Mouse (Mus musculus) regulatory T cell (primary cell): Measurements from ENCODE around the gene Hdac4.

ENCODE experiments used
- in situ Hi-C: fragments of 300-600 bp; cut with MboI, MseI; formaldehyde crosslinking; loops from one replicate; pipeline ENCODE4 v1.15.1; 2025; ENCODE audit warnings: high pct_unique_total_duplicates

Gene Hdac4

DNA sequence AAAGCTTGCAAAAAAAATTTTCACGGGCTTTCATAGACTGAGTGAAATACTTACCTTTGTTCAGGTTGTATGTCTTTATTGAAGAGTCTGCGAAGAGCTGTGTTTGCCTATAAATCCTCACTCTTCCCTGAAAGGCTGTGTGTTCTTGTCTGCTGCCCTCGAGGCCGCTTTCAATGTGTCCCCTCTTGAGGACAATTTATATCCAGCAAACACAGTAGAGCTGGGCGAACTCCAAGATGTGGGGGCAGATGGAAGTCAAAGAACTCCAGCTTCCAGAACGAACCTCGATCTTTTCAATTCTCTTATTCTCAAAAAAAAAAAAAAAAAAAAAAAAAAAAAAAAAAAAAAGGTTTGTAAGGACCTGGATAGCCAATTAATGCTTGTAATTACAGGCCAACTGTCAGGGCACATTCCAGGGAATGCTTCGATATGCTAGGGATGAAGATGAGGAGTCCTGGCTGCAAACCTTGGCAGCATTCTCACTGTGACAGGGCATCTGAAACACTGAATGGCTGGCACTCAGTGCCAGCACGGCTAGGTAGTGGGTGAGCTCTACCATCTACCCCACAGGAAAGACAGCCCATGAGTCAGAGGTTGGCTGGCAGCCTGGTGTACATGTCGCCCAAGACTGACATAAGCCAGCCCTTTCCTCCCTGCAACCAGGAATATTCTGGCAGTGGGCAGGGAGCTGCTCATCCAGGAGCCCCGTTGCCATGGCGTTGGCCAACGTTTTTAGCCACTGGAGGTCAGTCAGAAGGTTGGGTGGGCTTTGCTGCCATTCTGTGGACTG, at the start of gene Hdac4:
Gene Hdac4 (minus strand): TSS at position 340 of the 790 bp plus-strand sequence.
- in situ Hi-C loops: no loop called here

DNA sequence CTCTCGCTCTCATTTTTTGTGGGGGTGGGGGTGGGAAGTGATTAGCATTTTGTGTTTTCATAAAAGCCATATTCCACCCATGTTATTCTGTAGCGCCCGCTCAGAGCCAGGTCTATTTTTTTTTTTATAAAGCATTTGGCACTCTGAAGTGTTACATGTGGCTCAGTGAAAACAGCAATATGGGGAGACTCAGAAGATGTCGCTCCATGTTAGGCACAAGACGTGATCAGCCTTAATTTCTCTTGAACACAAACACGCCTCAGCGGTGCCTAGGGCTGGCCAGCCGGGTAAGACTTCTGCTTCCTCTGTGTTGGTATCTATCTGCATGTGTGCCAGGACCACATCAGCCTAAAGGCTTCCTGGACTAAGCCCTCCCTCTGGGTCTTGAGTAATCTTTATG, 48.0 kb upstream of the Hdac4 start:
- in situ Hi-C loops: no loop called here

DNA sequence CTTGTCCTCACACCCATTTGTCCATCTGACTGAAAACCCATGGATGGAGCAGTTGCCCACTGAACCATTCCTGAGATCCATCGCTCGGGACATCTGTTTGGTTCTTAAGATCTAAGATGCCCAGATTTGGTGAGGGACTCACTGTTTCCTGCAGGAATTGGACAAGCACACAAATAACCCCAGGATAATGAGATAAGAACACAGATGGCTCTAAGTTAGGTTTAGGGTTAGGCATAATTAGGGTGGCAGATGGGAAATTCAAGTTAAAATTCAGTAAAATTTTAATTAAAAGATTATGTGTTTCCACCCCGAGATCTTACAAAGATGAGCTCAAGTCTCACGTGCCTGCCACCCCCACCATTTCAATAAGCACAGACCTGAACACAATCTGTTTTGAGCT, 44.6 kb upstream of the Hdac4 start:
- in situ Hi-C loops: no loop called here

DNA sequence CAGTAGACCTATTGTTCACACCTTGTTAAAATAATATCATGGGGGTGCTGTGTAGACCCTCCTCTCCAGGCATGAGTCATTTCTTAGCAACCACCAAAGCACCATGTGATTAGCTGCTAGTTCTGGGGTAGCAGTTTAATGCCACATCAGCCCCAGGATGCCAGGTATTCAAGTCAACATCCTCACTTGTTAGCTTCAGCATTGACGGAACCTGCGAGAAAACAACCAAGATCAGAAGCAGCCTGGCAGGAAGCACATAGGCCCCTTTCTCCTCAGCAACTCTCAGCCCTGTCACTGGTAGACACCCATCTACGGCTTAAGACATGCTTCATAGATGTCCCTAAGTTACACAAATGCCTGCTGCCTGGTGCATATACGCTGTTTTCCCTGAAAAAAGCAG, 40.1 kb upstream of the Hdac4 start:
- in situ Hi-C loops: no loop called here

DNA sequence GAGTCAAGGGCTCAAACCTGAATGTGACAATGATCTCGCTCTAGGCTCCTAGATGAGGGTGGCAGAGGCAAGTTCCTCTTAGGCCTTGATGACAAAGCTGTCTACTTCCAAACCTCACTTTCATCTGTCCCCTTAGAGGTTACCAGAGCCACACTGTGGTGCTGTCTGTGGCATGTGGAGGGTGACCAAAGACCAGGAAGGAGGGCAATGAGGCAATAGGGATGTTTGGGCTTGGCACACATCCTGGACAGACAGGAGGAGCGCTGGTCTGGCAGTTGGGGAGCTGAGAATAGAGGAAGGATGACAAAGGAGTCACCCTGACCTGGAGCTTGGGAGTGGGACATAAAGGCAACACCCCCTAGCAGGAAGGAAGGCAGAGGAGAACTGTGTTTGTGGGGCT, 29.8 kb upstream of the Hdac4 start:
- in situ Hi-C loops: no loop called here

DNA sequence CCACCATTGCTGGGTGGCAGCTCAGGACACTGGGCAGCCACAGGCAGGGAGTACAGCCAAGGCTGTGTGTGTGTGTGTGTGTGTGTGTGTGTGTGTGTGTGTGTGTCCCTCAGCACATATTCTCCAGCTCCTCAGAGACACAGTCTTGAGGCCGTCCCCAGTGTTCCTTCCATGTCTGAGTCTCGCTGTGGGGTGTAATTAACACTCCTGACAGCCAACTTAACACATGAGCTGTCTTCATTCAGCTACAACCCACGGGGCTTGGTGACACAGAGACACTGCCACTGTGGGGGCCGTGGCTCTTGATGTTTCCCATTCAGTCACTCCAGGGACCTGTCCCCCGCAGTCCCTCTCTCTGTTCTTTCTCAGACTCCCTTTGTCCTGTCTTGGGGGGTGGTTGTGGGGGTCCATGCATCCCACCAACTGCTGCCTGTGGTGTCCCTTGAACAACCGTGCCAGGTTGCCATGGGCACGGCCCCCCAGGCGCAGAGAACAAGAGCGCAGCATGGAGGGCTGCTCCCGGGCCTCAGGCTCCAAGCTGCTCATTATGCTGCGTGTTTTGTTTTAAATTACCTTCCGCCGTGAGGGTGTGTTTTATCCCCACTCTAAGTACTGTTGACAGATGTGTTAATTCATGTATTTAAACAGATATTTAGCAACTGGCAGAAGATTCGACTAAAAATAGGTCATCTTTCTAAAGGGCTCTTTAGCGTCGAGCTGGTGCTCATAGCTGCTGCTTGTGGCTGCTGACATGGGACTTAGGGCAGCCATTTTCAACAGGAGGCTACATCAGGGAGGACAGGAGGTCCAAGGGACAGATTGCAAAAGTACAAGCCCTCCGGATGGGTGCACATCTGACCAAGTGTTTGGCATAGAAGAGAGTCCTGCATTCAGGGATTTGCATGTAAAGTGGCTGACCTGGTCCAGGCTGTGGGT, 28.7 kb upstream of the Hdac4 start:
- in situ Hi-C loops: no loop called here

DNA sequence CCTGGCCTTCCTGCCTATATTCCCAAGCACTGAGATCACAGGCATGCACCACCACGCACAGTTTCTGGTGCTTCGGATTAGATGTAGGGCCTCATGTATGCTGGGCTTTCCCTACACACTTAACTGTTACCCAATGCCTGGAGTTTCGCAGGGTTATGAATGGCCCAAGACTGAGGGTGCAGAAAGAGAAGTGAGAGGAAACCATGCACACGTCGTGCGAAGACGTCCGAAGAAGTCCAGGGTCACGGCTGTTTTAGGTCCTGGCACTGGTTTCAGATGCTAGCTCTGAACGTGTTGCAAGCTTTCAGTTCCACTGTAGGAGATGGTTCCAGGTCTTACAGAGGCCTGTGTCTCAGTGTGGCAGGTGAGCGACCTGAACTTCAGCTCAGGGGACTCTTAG, 21.2 kb upstream of the Hdac4 start:
- in situ Hi-C loops: no loop called here

DNA sequence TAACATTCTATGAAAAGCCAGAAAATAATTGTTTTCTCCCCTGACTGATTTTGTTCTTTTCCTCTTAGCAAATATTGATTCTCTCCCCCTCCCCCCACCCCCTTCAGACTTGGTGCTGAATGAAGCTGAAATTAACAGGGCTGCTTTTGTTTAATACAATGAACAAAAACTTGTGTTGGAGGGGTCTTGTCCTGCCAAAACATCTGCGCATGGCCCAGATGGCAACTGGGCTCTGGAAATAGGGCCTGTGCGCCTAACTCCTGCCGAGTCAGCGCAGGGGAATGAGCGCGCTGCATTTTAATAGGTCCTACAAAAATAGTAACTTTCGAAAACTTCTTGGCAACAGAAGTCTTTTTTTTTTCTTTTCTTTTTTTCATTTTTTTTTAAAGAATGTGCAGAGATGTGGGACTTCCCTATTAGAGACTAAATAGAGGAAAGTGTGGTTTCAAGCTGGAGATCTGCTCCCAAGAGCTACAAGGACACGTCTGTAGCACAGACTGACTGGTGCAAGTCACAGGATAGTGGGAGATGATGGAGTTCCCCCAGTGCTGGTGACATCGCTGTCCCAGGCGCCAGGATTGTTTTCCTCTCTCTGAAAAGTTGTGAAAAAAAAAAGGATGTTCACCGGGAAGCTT, 20.6 kb upstream of the Hdac4 start:
- in situ Hi-C loops: no loop called here

DNA sequence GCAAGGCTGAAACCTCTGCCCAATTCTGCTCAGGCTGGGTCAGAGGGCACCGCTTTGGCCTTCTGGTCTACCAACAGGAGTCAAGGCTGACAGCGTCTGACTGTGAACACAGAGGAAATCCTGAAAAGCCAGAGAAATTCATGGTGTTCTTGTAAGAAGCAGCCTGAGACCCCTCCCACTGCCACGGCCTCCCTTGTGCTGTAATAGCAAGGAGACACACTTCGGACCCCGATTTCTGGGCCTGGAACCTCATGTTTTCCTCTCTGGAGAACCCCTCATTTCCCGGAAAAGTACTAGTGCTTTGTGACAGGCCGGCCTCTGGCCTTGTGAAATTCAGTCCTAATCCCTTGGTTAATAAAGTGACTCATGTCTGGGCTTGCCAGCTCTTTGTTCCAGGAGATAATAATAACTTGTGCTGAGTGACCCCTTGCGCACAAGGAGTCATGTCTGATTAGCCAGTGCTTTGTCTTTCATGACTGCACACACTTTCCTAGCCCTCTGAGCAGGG, 19.7 kb upstream of the Hdac4 start:
- in situ Hi-C loops: no loop called here

DNA sequence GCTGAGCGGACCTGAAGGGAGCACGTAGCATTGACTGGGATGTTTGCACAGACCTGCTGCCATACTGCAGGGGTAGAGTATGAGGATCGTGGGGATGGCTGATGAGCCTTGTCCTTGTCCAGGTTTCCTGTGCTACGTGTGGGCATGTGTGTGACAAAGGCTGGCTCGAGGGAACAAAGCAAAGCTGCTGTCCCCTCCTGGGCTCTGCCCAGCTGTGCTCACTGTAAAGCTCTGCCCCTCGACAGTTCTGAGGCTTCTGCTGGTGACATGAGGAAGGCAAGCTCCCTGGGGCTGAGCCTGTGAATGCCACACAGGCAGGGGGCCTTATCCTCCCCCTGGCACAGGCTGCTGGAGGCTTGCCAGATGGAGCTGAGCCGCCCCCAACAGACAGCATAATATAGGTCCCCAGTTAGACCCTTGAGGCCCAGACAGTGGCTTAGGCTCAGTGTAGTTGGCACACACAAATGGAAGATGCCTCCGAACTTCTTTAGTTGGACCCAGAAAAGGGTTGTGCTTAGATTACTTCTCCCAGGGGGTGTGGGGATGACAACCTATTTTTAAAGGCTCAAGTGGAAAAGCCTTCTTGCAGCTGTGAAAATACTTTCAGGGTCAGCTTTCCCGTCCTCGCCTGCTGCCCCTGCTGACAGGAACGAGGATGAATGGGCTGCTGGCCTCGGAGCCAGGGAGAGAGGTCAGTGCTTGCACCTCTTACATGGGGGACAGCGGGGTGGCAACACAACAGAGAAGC, 16.7 kb upstream of the Hdac4 start:
- in situ Hi-C loops: no loop called here

DNA sequence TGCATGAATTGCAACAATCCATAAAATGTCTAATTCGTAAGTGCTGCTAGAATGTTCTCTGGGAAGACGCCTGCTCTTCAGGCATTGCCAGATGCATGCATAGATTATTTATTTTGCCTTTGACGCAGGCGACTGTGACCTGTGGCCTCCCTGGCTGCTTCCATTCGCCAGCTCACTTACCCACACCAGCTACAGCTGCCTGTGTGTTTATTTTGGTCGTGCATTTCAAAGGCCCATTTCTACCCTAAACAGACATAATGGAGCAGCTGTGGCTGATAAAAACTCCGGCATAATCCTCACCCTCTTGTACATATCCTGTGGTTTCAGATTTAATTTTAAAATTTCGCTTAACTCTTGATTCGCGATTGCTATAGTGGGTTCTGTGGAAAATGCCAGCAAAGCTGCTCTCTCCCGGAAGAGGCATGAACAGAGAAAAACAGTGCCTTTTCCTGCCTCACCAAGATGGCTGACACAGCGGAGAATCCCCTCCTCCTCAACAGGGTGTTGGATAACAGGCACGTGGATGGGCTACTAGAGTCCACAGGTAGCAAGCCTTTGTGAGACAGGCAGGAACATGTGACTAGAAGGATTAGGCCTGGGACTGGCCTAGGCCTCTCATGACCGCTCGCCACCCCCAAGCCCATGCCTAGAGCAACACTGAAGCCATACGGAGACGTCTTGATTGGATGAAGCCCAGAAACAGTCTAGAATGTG, 7.3 kb upstream of the Hdac4 start:
- in situ Hi-C loops: no loop called here

DNA sequence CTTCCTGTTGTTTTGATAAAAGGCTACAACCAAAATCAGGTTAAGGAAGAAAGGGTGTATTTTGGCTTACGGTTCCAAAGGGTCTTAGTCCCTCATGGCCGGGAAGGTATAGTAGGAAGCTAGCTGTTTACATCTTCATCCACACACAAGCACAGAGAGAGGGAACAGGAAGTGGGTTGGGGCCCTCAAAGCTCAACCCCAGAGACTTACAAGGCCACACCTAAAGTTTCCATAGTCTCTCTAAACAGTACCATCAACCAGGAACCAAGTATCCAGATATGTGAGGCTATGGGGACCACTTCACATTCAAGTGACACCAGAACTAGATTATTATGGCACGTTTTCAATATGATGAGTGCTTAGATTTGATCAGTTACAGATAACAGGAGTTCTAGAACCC, 5.0 kb downstream of the Hdac4 start:
- in situ Hi-C loops: no loop called here

DNA sequence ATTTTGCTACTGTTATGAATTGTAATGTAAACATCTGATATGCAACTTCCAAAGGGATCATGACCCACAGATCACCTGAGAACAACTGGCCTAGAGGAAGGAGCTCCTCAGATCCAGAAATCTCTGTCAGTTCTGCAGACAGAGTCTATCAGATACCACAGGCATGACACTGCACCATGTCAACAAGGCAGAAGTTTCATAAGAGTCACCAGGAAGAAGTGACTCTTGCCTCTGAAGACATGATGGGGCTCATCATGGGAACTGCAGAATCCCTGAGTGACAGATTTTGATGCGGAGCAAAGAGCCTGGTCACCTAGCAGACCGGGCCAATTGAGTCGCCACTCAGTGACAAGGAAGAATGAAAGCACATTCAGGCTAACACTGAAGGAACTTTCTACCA, 8.4 kb downstream of the Hdac4 start:
- in situ Hi-C loops: loop anchor here (10.0 kb wide), 1 partner anchor 732 kb away; the partner anchor contains the start of gene Per2

DNA sequence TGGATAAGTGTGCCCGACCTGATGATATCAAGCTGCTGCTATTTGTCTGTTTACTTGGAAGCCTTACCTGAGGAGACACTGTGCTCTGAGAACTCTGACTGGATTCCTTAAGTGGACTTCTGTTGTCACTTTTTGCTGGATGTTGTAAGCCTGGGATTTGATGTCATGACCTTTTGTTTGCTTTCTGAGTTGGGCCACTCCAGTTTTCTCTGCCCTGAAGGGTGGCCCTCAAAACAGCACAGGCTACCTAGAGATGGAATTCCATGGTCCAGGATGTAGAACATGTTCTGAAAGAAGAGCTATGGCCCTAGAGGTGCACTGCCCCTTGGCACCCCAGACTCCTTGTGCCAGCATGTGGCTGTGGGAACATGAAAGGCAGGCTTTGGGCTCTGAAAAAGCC, 10.9 kb downstream of the Hdac4 start:
- in situ Hi-C loops: loop anchor here (10.0 kb wide), 1 partner anchor 730 kb away; the partner anchor contains the start of gene Per2

DNA sequence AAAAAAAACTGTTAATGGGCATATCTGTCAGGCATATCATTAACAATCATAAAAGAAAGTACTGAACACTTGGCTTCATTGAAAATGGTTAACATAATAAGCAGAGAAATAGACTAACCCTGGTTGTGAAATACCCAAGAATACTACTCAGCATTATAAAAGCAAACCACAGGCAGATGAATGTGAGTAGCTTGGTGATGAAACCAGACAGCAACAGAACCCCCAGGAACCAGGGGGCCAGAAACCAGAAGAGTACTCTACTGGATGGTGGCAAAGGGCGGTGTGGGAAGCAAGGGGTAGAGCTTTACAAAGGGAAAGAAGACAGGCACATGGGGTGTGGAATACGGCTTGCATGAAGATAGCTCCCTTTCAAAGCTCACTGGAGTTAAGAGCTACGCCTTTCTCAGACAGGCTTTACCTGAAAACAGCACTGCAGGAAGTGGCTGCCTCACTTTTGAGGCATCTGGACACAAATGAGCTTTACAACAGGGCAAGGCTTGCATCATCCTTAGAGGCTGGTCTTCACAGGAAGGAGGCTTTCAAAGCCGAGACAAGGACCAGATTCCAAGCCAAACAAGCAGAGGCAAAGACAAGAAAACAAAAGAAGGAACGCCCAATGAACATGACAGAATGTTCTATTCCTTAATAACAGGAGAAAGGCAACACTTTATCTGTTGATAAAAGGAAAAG, 12.3 kb downstream of the Hdac4 start:
- in situ Hi-C loops: loop anchor here (10.0 kb wide), 1 partner anchor 728 kb away; the partner anchor contains the start of gene Per2

DNA sequence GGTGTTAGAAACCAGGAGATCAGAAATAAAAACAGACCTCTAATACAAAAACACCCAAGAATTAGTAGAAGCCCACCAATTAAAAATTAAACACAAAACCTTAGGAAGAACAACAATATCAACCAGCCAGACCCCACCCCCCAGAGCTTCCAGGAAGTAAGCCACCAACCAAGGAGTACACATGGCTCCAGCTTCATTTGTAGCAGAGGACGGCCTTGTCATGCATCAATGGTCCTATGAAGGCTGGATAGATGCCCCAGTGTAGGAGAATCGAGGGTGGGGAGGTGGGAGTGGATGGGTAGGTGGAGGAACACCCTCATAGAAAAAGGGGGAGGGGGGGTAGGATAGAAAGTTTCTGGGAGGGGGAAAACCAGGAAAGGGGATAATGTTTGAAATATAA, 13.5 kb downstream of the Hdac4 start:
- in situ Hi-C loops: loop anchor here (10.0 kb wide), 1 partner anchor 727 kb away; the partner anchor contains the start of gene Per2

DNA sequence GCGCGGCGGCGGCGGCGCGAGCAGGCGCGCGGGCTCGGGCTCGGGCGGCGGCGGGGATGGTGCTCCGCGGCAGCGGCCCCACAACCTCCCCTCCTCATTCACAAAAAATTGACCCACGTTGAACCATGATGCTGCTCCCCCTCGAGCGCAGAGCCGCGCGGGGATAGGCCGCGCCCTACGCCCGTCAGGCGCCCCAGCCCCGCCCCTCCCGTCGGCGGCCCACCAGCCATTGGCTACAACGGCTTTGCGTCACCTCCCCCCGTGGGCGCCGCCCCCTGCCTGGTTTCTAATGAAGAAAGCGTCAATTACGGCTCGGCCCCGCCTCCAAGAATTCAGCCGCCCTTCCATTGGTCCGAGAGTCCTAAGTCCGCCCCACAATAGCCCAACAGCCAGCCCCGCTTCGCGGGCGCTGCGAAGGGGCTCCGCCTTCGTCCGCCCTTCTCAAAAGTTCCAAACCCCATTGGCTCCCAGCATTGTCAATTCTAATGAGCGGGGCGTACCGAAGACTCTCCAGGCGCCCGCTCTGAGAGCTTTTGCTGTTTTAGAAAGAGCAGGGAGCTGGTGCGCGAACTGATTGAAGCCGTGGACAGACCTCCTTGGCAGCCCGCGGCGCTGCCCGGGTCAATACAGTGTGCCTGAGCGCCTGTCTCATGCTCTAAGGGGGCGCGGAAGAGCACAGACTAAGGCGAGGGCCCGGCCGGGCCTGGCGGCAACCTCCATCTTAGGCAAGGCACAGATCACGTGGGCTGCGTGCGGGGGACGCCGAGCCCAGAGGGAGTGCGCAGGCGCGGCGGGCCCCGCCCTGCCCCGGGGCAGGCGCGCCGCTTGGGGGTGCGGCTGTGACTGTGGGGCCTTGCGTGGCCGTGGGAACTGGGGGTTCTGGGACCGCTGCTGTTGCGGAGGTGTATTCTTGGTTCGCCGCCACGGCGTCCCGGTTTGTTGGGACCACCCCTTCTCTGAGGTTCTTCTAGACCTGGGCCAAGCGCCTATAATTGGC, 15.1 kb downstream of the Hdac4 start:
- in situ Hi-C loops: loop anchor here (10.0 kb wide), 1 partner anchor 726 kb away; the partner anchor contains the start of gene Per2

DNA sequence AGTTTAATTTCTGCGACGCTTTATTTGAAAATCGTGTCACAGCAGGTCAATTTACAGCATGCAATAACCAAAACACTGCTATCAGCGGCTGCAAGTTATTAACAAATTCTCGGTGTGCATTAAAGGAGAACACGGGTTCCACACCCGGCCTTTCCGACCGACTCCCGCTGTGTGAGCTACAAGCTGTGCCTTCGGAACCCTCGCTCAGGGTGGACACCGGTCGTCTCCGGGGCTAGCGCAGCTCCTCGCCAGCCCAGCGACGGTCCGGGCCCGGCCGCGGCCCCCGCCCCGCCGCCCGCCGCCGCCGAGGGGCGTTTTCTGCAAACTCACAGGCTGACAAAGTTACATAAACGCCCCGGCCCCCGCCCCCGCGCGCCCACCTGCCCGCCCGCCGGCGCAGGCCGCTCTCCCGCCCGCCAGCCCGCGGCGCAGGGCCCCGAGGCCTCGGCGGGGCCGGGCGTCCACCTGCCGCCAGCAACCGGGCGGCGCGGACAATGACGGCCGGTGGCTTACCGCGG, 16.0 kb downstream of the Hdac4 start:
- in situ Hi-C loops: loop anchor here (10.0 kb wide), 1 partner anchor 725 kb away; the partner anchor contains the start of gene Per2
